Mouse (Mus musculus) liver, adult 10 weeks (tissue): ENCODE measurements around the gene Olfr394. TPM values are rescaled to one million over a fixed set of nuclear protein-coding genes. Genes with fewer than 3 reads are reported as not detected.

Experiments
- polyA plus RNA-seq: library from polyadenylated mRNA; stranded (reverse); fragments of 350-450 nt; fragmentation: Illumina TruSeq; extraction: RNeasy Lipid Tissue Mini Kit (QIAGEN cat#74804); gene quantifications from one replicate; pipeline ENCODE4 v1.2.3, GENCODE M21; 2014; ENCODE audit warnings: low read depth, low replicate concordance

Olfr394 gene
- polyA plus RNA-seq: not detected

GRCm38 (mm10) chr11:73890671-73891070 is at the start of gene Olfr394:
Gene Olfr394 (minus strand): TSS chr11:73890771.

GRCm38 (mm10) chr11:73936377-73936776 is 45.8 kb upstream of the Olfr394 start, which contains the start of gene Olfr23:
Gene Olfr23 (plus strand): TSS chr11:73936677.

DNA sequence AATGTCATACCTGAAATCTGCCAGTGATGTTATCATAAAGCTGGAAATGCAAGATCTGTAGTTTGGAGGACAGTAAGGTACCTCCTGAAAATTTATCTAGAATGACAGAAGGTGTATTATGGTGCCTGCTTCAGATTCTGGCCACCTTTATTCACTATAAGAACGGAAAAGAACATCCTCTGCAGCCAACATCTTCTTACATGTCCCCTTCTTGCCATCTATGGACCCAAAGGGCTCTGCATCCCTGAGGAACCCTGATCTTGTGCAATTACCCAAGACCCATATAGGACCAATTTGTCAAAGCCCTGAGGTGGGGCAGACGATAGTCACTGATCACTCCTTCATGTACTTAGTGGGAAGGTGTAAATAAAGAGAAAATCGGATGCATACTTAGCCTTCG is 18.6 kb upstream of the Olfr394 start, which contains the start of gene Olfr395:
Gene Olfr395 (minus strand): TSS at position 101 of the 400 bp plus-strand sequence.

GRCm38 (mm10) chr11:73851354-73851753 is 39.2 kb downstream of the Olfr394 start, which contains the start of gene Olfr393:
Gene Olfr393 (minus strand): TSS chr11:73851454.

Other genes starting within 250 kb of the Olfr394 start
- gene Zfp735, start 202.0 kb downstream of the Olfr394 start, polyA plus RNA-seq: not detected
- not detected for gene Olfr389, start 110.1 kb downstream of the Olfr394 start, polyA plus RNA-seq
- gene Olfr390, start 107.8 kb downstream of the Olfr394 start, polyA plus RNA-seq: not detected
- not detected for gene Olfr391-ps, start 87.7 kb downstream of the Olfr394 start, polyA plus RNA-seq
- not detected for gene Olfr392, start 73.7 kb downstream of the Olfr394 start, polyA plus RNA-seq
- gene Olfr393, start 39.3 kb downstream of the Olfr394 start, polyA plus RNA-seq: not detected
- gene Olfr395, start 18.5 kb upstream of the Olfr394 start, polyA plus RNA-seq: not detected
- not detected for gene Olfr23, start 45.9 kb upstream of the Olfr394 start, polyA plus RNA-seq
- not detected for gene Olfr397, start 70.0 kb upstream of the Olfr394 start, polyA plus RNA-seq
- gene Olfr398, start 99.6 kb upstream of the Olfr394 start, polyA plus RNA-seq: not detected
- not detected for gene Olfr139, start 165.8 kb upstream of the Olfr394 start, polyA plus RNA-seq
- gene Olfr399, start 165.8 kb upstream of the Olfr394 start, polyA plus RNA-seq: not detected
- gene Zfp616, start 179.2 kb upstream of the Olfr394 start, polyA plus RNA-seq: not detected
- not detected for gene Olfr401, start 222.9 kb upstream of the Olfr394 start, polyA plus RNA-seq